Mouse (Mus musculus) 416B (cell line): Measurements from ENCODE around the gene Nt5m.

Source experiments
- DNase-seq: peaks from one replicate; pipeline ENCODE4 v3.0.0; 2011; ENCODE audit warnings: low read depth

Nt5m gene

DNA sequence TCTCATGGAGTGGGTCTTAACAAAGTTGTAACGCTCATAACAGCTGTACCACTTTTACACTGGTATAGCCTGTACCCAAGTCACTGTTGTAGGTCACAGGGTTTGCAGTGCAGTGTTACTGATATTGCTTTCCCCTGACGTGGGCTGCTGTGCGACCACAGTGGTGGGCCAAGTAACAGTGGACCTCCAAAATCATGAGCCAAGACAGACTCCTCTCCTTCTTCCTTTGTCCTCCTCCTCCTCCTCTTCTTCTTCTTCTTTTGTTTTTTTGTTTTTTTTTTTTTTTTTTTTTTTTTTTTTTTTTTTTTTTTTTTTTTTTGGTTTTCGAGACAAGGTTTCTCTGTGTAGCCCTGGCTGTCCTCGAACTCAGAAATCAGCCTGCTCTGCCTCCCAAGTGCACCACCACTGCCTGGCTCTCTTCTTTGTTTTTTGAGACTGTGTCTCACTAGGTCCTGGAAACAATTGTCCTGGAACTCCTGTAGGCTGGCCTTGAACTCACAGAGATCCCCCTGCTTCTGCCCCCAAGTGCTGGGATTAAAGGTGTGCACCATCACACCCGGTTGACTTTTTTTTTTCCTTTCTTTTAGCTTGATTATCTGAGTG, 67.4 kb downstream of the Nt5m start:
- no peak for DNase-seq

DNA sequence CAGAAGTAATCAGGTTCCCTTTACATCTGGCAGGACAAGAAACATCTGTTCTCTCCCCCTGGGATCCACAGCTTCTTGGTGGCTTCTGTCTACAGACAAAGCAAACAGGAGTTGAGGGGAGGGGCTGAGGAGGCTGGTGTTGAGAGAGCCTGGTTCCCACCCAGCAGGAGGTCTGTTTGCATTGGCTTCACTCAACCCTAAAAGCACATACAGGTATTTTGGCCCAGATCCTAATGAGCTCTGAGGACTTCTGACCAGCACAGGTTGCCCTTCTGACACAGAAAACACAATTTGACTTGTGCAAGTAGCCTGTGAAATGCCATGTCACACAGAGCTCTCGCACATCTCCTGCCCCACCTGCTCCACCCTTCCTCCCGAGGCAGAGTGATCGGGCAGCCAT, 69.2 kb downstream of the Nt5m start:
- DNase-seq: no peak

DNA sequence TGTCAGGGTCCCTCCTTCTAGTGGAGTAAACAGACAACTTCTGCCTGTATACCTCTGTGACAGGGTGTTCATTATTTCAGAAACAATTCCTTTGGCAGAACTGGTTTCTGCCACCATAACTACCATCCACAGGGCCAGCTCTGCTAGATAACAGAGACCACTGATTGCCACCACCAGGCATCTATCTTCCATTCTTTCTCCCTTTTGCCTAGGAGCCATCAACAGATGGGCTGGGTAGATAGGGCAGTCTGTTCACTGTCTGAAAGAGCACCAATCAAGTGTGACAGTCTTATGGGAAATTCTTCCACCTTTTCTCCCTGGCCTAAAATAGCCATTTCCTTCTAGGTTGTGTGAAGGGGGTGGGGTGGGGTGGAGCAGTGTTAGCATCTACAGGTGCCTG, 71.3 kb downstream of the Nt5m start:
- DNase-seq: no peak

DNA sequence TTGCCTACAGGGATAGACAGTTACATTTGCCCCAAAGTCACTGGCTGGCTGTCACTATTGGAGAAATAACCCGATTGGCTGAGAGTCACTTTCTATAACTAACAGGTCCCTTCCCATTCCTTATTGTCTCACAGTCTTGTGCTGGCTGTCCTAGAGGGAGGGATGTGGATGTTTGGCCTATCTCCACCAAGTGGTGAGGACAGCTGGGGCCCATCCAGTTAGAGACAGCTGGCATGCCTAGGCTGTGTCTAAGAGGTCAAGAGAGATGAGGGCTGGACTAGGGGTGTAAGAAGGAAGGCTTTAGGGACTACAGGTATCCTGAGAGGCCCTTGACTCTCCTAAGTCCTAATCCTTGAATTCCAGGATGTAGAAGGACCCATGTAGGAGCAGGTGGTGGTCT, 72.3 kb downstream of the Nt5m start:
- DNase-seq: no peak

DNA sequence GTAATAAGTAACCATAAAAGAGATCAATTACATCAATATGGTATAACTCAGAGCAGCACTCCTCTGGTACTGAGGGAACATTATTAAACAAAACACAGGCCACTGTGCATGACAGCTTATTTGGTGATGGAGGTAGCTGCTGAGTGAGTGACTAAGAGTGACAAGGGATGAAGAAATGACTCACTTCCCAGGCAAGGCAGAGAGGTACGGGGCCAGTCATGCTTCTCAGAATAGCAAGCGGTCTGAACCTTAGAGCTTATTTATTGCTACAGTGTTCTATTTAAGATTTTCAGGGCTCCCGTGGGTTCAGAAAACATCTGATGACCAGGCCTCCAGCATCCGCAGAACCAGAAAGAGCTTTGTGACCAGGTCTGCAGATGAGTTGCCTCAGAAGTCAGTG, 74.5 kb downstream of the Nt5m start:
- peak; percentile 76 for DNase-seq

DNA sequence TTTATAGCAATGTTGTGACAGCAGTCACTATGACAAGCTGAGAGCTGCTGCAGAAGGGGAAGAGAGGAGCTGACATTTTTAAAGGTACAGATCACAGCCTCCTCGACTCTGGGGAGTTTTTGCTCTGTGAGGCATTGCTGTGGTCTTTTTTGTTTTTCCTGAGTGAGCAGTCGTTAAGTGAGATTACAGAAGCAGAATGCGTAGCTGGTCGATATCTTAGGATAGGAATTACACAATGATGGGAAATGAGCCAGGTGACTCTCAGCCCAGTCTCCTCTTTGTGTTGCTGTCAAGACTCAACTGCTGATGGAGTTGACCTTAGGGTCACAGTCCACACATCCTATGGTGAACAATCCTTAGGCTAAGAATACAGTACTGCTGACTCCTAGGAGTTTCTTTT, 78.8 kb downstream of the Nt5m start:
- peak; percentile 26 for DNase-seq

DNA sequence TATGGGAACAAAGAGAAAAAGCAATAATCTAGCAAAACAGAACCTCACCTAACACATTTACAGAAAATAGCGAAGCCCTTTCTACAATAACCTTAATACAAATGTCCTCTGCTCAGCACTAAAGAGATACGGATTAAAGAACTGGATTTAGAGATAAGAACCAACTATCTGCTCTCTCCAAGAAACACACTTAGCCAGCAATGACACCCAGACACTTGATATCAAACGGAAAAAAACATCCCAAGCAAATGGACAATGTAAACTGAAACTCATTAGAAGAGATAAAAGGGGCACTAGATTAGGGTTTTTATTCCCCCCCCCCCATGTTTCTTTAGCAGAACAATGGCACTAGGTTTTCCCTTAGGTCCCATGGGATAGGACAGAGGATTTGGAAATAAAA, 80.2 kb downstream of the Nt5m start:
- no peak for DNase-seq

DNA sequence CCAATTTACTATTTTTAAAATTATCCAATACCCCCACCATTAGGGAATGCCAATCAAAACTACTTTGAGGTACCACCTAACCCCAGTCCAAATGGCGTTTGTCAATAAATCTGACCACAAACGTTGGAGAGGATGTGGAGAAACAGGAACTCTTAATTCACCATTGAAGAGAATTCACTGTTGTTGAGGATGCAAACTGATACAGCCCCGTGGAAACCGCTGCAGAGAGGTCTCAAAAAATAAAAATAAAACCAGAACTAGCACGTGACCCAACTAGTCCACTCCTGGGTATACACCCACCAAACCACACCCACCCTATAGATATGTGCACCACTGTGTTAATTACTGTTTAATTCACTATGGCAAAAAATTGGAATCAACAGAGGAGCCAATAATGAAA, 81.1 kb downstream of the Nt5m start:
- DNase-seq: peak; percentile 43

DNA sequence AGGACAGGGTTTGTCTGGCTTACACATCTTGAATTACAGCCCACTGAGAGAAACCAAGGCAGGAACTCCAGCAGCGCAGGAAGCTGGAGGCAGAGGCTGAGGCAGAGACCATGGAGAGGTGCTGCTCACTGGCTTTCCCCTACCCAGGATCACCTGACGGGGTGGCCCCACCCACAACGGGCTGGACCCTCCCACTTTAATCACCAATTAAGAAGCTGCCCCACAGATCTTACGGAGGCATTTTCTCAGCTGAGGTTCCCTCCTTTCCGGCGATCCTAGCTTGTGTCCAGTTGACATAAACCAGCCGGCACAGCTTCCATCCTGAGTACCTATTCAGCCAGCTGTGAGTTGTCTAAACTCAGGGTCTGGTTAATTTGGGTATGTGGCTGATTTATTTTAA, 82.0 kb downstream of the Nt5m start:
- DNase-seq: no peak

DNA sequence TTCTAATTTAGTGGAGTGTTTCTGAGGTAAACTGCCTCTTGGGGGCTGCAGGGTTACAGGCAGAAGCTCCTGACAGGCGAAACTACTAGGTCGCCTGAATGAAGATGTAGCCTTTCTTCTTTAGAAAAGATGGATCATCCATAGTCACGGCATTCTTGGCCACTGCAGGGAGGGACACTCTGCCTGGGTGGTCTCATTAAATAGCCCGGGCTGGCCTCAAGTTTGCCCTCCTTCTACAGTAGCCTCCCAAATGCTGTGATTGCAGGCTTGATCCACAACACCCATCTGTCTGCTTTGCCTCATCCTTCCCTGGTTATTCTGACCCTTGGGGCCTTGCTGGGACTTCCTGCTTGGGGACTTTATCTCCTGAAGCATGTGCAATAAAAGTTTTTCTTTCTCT, 90.8 kb downstream of the Nt5m start:
- DNase-seq: no peak
